Mouse (Mus musculus) gastrocnemius, postnatal 4 days (tissue): ENCODE measurements around the gene Wbp4. TPM values are rescaled to one million over a fixed set of nuclear protein-coding genes. Genes with fewer than 3 reads are reported as not detected.

Source experiments
- DNase-seq, 2 experiments: peaks; one replicate each; pipeline ENCODE4 v3.0.0; 2021 to 2022; ENCODE audit warnings: low spot score in 2 of 2, mixed read lengths in 2 of 2
- total RNA-seq, 2 experiments: library from RNA; stranded (reverse); gene quantifications; 2 replicates each; pipeline ENCODE4 v1.2.3; 2021

The Wbp4 gene
- total RNA-seq, 2 experiments from 2014 or later, result 33.3 to 34.6 TPM

DNA sequence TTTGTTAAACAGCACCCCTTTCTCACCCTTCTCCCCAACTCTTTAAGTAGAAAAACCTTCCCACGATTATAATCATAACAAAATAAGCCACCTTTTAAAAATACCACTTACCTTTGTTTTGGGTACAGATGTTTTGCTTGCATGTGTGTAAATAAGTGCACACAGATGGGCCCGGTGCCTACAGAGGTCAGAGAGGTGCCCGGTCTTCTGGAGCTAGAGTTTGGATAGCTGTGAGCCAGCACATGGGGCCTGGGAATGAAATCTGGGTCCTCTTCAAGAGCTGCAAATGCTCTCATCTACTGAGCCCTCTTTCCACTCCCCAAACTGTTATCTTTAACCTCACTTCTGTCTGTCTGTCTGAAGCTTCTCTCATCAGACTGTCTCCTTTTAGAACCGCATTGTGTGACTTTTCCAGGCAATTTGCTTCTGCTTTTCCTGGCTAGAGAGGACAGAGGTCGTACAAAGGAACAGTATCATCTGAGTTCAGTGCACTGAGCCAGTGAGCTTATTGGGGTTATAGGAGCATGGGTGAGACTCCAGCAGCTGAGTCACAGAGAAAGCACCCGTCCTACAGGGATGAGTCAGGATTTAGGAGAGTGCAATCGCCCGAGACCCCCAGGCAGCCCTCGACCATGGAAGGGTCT, 27.5 kb upstream of the Wbp4 start:
- no peak for DNase-seq

DNA sequence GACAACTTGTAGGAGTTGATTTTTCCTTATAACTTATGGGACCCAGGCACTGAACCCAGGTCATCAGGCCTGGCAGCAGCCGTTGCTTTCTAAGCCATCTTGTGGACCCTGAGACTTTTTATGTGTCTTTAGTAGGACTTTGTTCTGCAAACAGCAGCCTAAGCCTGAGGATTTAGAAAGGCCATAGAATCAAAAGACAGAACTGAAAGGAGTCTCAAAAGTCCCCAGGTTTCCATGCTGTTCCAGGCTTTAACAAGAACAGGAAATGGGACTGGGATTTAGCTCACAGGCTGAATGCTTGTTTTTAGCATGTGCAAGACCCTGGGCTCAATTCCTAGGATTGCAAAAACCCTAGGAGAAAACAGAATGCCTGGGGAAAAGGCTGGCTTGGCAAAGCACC, 26.5 kb upstream of the Wbp4 start:
- no peak for DNase-seq

GRCm38 (mm10) chr14:79506207-79506606, 24.9 kb upstream of the Wbp4 start:
- DNase-seq, result no peak

DNA sequence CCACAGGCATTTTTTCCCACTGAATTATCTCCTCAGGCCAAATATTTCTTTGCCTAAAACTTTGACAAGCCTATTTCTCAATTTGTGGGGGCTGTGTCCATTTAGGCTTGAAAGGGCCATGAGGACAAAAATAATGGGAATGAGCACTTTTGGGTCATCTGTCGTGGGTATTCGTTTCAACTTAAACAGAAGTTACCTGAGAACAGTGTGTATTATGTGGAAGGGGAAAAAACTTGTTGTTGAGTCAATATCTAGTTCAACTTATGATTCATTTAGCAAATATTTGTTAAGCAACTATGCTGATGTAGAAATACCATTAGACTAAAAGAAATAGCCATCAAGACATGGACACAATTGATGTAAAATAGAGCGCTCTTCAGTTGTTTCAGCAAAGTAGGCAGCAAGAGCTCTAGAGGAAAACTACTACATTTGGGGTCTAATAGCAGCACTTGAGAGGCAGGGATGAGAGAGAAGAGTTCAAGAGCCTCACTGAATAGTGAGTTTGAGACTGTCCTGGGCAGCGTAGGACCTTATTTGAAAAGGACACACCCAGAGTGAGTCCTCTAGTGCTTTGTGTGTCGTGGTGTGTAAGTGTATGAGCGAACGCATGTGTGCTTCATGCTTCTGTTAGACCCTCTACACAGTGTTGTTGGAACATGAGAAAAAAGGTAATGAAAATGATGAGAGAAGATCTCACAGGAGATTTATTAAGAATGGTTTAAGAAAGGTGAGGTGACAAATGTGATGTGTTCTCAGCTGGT, 23.1 kb upstream of the Wbp4 start:
- no peak for DNase-seq

DNA sequence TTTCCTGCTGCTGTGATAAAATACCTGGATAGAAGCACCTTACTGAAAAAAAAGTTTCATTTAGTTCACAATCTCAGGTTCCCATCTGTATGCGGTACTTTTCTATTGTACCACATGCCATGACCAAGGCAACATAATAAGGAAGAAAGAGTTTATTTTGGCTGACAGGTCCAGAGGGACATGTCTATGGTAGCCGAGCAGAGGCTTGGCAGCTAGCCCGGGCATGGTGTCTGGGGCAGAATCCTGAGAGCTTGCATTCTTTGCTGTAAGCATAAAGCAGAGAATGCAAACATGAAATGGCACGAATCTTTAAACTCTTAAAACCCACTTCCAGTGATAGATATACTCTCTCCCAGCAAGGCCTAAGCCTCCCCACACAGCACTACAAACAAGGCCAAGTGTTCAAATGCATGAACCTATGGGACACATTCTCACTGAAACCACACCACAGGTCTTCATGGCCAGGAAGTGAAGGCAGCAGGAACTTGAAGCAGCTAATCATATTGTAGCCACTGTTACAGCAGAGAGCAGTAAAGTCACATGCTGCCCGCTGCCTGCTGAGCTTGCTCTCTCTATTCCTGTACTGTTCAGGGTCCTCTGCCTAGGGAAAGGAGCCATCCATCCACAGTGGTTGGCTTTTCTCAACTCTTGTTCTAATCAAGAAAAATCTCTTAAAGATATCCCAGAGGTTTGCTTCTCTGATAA, 22.2 kb upstream of the Wbp4 start:
- peak in 1 of 2 experiments; percentile 33 for DNase-seq

DNA sequence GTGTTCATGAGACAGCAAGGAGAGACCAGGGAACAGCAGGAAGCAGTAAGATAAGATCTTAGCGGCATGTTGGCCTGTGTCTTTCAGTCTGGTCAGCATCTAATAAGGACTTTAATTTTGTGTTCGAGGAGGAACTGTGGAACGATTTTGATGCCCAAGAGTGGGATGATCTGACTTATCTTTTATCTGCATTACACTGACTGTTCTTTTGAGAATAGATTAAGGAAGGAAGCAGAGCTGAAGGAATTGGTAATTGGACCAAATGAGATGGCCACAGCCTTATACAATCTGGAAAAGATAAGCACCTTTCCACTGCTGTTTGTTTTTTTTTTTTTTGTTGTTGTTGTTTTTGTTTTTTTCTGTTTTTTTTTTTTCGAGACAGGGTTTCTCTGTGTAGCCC, 19.4 kb upstream of the Wbp4 start:
- DNase-seq, result no peak

GRCm38 (mm10) chr14:79499326-79499725, 18.0 kb upstream of the Wbp4 start:
- no peak for DNase-seq

DNA sequence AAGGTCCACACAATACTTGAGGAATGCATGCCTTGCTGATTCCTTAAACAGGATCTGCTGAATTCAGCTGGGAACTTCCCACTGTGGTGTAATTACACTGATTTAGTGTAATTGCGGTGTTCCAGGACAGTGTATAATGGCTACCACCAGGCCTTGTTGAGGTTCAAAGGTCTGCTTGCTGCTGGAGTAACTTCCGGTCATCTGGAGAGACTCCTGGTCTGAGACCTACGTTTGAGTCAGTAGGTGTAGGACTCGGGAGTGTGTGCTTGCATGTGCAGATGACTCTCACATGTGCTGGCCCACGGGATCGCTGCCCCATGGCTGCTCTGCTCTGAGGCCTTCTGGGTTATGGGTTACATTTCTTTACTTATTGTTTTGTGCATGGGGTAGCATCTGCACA, 13.0 kb upstream of the Wbp4 start:
- no peak for DNase-seq

DNA sequence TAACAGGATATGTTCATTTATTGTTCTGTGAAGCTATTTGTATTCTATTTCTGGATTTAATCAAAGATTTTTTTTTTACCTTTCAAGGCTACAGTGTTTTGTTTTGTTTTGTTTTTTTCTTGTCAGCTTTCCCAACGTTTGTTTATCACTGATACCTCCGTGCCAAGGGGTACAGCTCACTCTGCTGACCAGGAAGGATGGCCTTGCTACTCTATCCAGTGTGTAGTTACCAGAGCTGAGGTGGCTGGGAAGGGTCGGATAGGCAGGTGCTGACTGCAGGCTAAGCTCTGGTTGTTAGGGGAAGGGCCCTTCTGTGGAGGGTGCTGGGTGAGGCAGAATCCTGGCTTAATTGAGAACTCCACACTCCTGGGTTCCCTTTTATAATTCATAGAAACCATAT, 8.9 kb upstream of the Wbp4 start:
- DNase-seq, result no peak

DNA sequence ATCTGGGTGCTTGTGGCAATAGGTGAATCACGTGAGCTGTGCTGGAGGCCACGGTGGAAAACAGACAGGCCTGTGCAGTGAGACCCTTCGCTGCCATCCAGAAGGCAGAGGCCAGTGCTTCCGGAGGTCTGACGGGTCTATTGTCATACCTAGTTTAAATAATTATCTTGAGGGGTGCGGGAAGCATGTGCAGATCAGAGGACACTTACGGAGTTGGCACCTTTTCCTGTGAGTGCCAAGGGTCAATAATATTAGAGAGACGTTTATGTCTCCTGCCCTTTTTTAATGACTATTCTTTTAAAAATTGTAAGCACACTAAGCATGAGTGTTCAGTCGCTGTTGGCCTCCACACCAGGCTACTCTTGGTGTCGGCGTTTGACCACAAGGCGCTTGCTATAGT, 7.8 kb upstream of the Wbp4 start:
- no peak for DNase-seq

DNA sequence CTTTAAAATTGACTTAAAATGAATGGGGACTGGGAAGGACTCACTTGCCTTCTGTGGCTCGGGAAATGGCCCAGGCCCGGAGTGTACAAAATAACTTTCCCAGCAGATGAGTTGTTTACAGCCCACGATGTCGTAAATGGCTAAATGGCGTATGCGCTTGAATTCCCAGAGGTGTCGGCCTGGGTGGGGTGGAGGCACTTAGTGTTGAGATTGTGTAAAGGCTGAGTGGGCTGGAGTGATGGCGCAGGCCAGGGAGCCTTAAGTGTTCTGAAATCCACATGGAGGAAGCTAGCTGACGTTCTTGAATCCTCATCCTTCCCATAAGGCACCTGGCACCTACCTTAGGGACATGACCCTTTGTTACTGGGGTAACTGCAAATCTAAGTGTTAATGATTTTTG, 7.2 kb upstream of the Wbp4 start:
- no peak for DNase-seq

- no peak for DNase-seq
Measured at GRCm38 (mm10) chr14:79486993-79487731, 5.8 kb upstream of the Wbp4 start.

GRCm38 (mm10) chr14:79486617-79486992, 5.3 kb upstream of the Wbp4 start:
- no peak for DNase-seq

DNA sequence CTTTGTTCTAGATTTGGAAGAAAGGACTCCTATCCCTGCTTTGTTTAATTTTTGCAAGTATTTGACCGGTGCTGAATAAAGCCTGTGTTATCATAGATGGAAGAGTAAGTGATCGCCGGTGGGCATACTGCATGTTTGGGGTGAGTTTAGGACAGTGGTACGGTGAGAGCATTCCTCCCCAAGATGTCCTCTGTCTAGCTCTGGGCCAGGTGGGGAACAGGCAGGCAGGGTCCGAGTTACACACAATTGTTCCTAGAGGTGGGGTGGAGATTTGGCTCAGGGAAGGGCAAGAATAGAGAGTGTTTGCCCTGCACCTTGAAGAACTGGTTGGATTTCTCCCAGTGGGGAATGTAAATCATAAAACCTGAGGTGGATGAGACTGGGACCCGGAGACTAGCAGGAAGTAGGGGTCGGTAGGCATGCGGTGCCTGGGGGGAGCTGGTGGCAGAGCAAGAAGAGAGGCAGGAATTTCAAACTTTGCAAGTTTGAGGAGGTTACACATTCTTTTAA, 2.3 kb upstream of the Wbp4 start:
- no peak for DNase-seq

- no peak for DNase-seq
Measured at GRCm38 (mm10) chr14:79482747-79483355, 1.5 kb upstream of the Wbp4 start.

- DNase-seq, result peak in 1 of 2 experiments; percentile 38
Measured at GRCm38 (mm10) chr14:79482251-79482661, 936 bp upstream of the Wbp4 start.

- peak; percentile 97 to 98 for DNase-seq
Measured at GRCm38 (mm10) chr14:79480624-79481338, 539 bp downstream of the Wbp4 start, which contains the start of gene Elf1. Elf1 (plus strand) TSS chr14:79481194.

GRCm38 (mm10) chr14:79473384-79473783, 7.9 kb downstream of the Wbp4 start:
- no peak for DNase-seq

GRCm38 (mm10) chr14:79467621-79468020, 13.7 kb downstream of the Wbp4 start:
- peak in 1 of 2 experiments; percentile 62 for DNase-seq

GRCm38 (mm10) chr14:79465623-79466022, 15.7 kb downstream of the Wbp4 start:
- DNase-seq, result no peak
